Mouse (Mus musculus) MEL (cell line): Measurements from ENCODE around the gene Hrct1. TPM values are rescaled to one million over a fixed set of nuclear protein-coding genes. Genes with fewer than 3 reads are reported as not detected.

Experiments used
- DNase-seq: peaks from one replicate; pipeline ENCODE4 v3.0.0; 2011; ENCODE audit warnings: low read depth, low spot score
- H3K27ac ChIP-seq: 2 replicates; pipeline ENCODE4 v1.5.1; 2012; ENCODE audit warnings: low read depth, mild to moderate bottlenecking, control low read depth, low read length, moderate library complexity; ENCODE audit not compliant: control insufficient read depth
- H3K27me3 ChIP-seq, 2 experiments: fragments of 150-350 bp in 1 of 2; sonication (generic) in 1 of 2; 2 replicates each; pipeline ENCODE4 v1.6.1; 2012; ENCODE audit warnings: low read length in 2 of 2, mild to moderate bottlenecking in 2 of 2, improper control_type of control experiment in 1 of 2, moderate library complexity in 1 of 2; ENCODE audit not compliant: insufficient read depth in 2 of 2, control insufficient read depth in 1 of 2
- H3K36me3 ChIP-seq, 2 experiments: 2 replicates each; pipeline ENCODE4 v1.6.1; 2012 to 2014; ENCODE audit warnings: low read length in 2 of 2, improper control_type of control experiment in 1 of 2, inconsistent platforms in 1 of 2, mild to moderate bottlenecking in 1 of 2; ENCODE audit not compliant: insufficient read depth in 2 of 2, control insufficient read depth in 1 of 2
- H3K4me1 ChIP-seq, 2 experiments: fragments of 150-350 bp in 1 of 2; sonication (generic) in 1 of 2; 2 replicates each; pipeline ENCODE4 v1.6.1; 2012; ENCODE audit warnings: low read length in 2 of 2, improper control_type of control experiment in 1 of 2, mild to moderate bottlenecking in 1 of 2; ENCODE audit not compliant: insufficient read depth in 2 of 2, control insufficient read depth in 1 of 2
- H3K4me3 ChIP-seq, 2 experiments: fragments of 150-350 bp in 1 of 2; sonication (generic) in 1 of 2; 2 replicates each; pipeline ENCODE4 v1.5.1; 2012; ENCODE audit warnings: low read depth in 2 of 2, low read length in 2 of 2, mild to moderate bottlenecking in 2 of 2, moderate library complexity in 2 of 2, control low read depth in 1 of 2, improper control_type of control experiment in 1 of 2; ENCODE audit not compliant: control insufficient read depth in 1 of 2, insufficient read depth in 1 of 2
- H3K79me2 ChIP-seq: 2 replicates; pipeline ENCODE4 v1.6.1; 2012; ENCODE audit warnings: mild to moderate bottlenecking, low read length, moderate library complexity; ENCODE audit not compliant: control insufficient read depth, poor library complexity, insufficient read depth
- H3K9ac ChIP-seq: 2 replicates; pipeline ENCODE4 v1.6.1; 2012; ENCODE audit warnings: low read depth, mild to moderate bottlenecking, control low read depth, low read length, moderate library complexity; ENCODE audit not compliant: control insufficient read depth, poor library complexity, severe bottlenecking
- H3K9me3 ChIP-seq: fragments of 150-350 bp; sonication (generic); replicated peaks from 2 replicates; pipeline ENCODE4 v1.6.1; 2012; ENCODE audit warnings: mild to moderate bottlenecking, low read length, improper control_type of control experiment, moderate library complexity; ENCODE audit not compliant: insufficient read depth
- CHD1 ChIP-seq: IDR thresholded peaks from 2 replicates; pipeline ENCODE4 v1.6.1; 2012; ENCODE audit warnings: low read depth, mild to moderate bottlenecking, inconsistent platforms, low read length, improper control_type of control experiment
- CTCF ChIP-seq, 3 experiments: IDR thresholded peaks in 2 of 3; conservative IDR thresholded peaks in 1 of 3; 2 replicates each; pipeline ENCODE4 v1.5.1; 2011 to 2012; ENCODE audit warnings: low read length in 3 of 3, low read depth in 2 of 3, mild to moderate bottlenecking in 2 of 3, improper control_type of control experiment in 1 of 3, inconsistent platforms in 1 of 3, mixed read lengths in 1 of 3, moderate library complexity in 1 of 3; ENCODE audit not compliant: control insufficient read depth in 1 of 3, insufficient read depth in 1 of 3, poor library complexity in 1 of 3, severe bottlenecking in 1 of 3
- ELF1 ChIP-seq: IDR thresholded peaks from 2 replicates; pipeline ENCODE4 v1.6.1; 2014; ENCODE audit warnings: low read depth, mild to moderate bottlenecking, inconsistent platforms, low read length, improper control_type of control experiment, moderate library complexity
- ETS1 ChIP-seq: IDR thresholded peaks from 2 replicates; pipeline ENCODE4 v1.6.1; 2012; ENCODE audit warnings: low read depth, mild to moderate bottlenecking, inconsistent platforms, low read length, improper control_type of control experiment, moderate library complexity
- KAT2A ChIP-seq: conservative IDR thresholded peaks from 2 replicates; pipeline ENCODE4 v1.6.1; 2012; ENCODE audit warnings: low read depth, low read length, improper control_type of control experiment, inconsistent platforms
- MAFK ChIP-seq: IDR thresholded peaks from 2 replicates; pipeline ENCODE4 v1.6.1; 2011; ENCODE audit warnings: low read depth, mild to moderate bottlenecking, low read length, improper control_type of control experiment, borderline replicate concordance
- MAX ChIP-seq: IDR thresholded peaks from 2 replicates; pipeline ENCODE4 v1.6.1; 2011; ENCODE audit warnings: low read length, improper control_type of control experiment
- MEF2A ChIP-seq: IDR thresholded peaks from 2 replicates; pipeline ENCODE4 v1.6.1; 2014; ENCODE audit warnings: low read depth, mild to moderate bottlenecking, inconsistent platforms, low read length, improper control_type of control experiment; ENCODE audit not compliant: poor library complexity, insufficient replicate concordance, severe bottlenecking; ENCODE audit errors: extremely low read depth
- NRF1 ChIP-seq: IDR thresholded peaks from 2 replicates; pipeline ENCODE4 v1.6.1; 2014; ENCODE audit warnings: low read depth, mild to moderate bottlenecking, inconsistent platforms, low read length, improper control_type of control experiment, moderate library complexity; ENCODE audit not compliant: poor library complexity, insufficient read depth, severe bottlenecking
- SMC3 ChIP-seq: IDR thresholded peaks from 2 replicates; pipeline ENCODE4 v1.6.1; 2011; ENCODE audit warnings: low read depth, low read length, improper control_type of control experiment
- TAL1 ChIP-seq: IDR thresholded peaks from 2 replicates; pipeline ENCODE4 v1.6.1; 2012; ENCODE audit warnings: mild to moderate bottlenecking, inconsistent platforms, low read length, moderate library complexity, mixed read lengths
- TBP ChIP-seq: IDR thresholded peaks from 2 replicates; pipeline ENCODE4 v1.8.0; 2011; ENCODE audit warnings: low read depth, low read length, improper control_type of control experiment
- ZKSCAN1 ChIP-seq: IDR thresholded peaks from 2 replicates; pipeline ENCODE4 v1.6.1; 2012; ENCODE audit warnings: low read depth, mild to moderate bottlenecking, inconsistent platforms, low read length, improper control_type of control experiment, moderate library complexity
- ZMIZ1 ChIP-seq: IDR thresholded peaks from 2 replicates; pipeline ENCODE4 v1.6.1; 2012; ENCODE audit warnings: low read depth, mild to moderate bottlenecking, inconsistent platforms, low read length, improper control_type of control experiment, moderate library complexity
- ZNF384 ChIP-seq: IDR thresholded peaks from 2 replicates; pipeline ENCODE4 v1.6.1; 2012; ENCODE audit warnings: low read depth, mild to moderate bottlenecking, inconsistent platforms, low read length, improper control_type of control experiment
- polyA plus RNA-seq, 2 experiments: library from polyadenylated mRNA; stranded (reverse) in 1 of 2; unstranded in 1 of 2; fragments of >175 nt in 1 of 2; fragments of >200 nt in 1 of 2; gene quantifications; 2 replicates each; pipeline versions ENCODE4 v1.2.1 to v1.2.4; 2012; ENCODE audit warnings: low replicate concordance in 2 of 2, low read depth in 1 of 2; ENCODE audit not compliant: insufficient read length in 2 of 2, insufficient read depth in 1 of 2, missing spikeins in 1 of 2
- total RNA-seq: library from RNA; depleted of rRNA; stranded (reverse); fragments of 300-350 nt; gene quantifications from 2 replicates; pipeline ENCODE4 v1.2.3, GENCODE M21; 2012

Hrct1 gene
- total and polyA plus RNA-seq, 3 experiments, result not detected

DNA sequence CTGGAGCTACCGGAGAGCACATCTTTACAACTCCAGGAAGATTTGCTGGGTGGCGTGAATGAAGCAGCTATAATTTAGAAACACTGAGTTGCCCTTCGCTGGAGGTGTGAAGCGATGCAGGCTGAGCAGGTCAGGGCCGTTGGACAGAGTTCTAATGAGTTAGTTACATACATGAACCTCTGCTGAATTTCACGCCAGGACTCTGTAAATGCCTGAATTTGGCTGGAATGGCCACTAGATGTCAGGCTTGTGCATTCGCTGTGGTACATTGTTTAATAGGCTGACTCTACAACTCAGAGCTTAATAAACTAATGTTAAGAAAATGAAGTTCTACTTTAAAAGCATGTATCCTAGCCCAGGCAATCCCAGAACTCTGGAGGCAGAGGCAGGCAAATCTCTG lies 36.4 kb downstream of the Hrct1 start (continued):
- TF ChIP-seq ELF1 (no peak), CTCF (IDR thresholded peaks at IDR 0.05 in 2 of 3, conservative IDR thresholded peaks at IDR 0.05 in 1 of 3; ENCODE audit: control insufficient read depth in 1 of 3, insufficient read depth in 1 of 3, low read depth in 2 of 3, low read length in 3 of 3, poor library complexity in 1 of 3, severe bottlenecking in 1 of 3) (peak; percentile 67 to 69 (median 68)), NRF1 (no peak), TBP (no peak), ZMIZ1 (no peak), ZNF384 (no peak), MEF2A (no peak), KAT2A (no peak), ETS1 (no peak), CHD1 (no peak), MAFK (no peak)

DNA sequence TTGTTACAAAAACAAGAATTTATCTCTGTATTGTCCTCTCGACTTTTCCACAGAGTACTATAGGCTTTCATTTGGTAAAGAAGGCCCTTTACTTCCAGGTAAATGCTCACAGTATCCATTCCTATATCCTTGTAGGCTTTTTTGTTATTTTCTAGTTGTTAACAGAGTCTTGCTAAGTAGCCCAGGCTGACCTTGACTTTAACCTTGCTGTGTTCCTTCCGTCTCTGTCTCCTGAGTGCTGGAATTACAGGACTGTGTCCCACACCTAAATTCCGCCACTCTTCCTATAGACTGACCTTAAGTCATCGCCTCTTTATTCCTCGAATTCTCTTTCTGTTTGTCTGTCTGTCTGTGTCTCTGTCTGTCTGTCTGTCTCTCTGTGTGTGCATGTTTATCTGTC lies 41.4 kb downstream of the Hrct1 start:
- Histone ChIP-seq H3K36me3 (no peaks in the 10 kb centered on the region), H3K27me3 (peaks cover 0 to 1% of the 10 kb centered on the region in 2 experiments; a peak in 2 of 4 replicates), H3K79me2 (no peaks in the 10 kb centered on the region), H3K27ac (no peak overlapping the region), H3K4me1 (no peaks in the 10 kb centered on the region), H3K9me3 (no peaks in the 10 kb centered on the region), H3K9ac (no peak overlapping the region), H3K4me3 (no peak overlapping the region)
- no peak for DNase-seq
- no peak for TF ChIP-seq MAX
- TF ChIP-seq ZNF384, result no peak
- no peak for TF ChIP-seq TAL1
- TF ChIP-seq SMC3, result no peak

DNA sequence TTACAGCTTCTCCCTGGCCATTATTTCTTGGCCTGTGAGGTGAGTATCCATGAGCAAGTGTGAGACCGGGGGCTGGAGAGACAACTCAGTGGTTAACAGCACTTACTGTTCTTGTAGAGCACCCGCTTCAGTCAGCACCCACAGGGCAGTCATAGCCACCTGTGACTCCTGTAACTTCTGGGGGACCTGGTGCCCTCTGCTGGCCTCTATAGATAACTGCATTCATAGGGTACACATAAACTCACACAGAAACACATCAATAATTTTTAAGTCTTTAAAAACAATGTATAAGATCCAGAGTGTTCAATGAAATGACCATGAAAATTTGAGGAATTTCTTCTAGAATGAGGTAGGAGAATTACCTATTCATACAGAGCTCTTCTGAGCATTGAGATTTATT lies 42.4 kb downstream of the Hrct1 start:
- H3K4me1 ChIP-seq, result no peaks in the 10 kb centered on the region
- no peaks in the 10 kb centered on the region for H3K79me2 ChIP-seq
- H3K27me3 ChIP-seq, result peaks cover 0 to 7% of the 10 kb centered on the region in 2 experiments; a peak in 3 of 4 replicates
- DNase-seq, result no peak
- TF ChIP-seq CTCF (IDR thresholded peaks at IDR 0.05 in 2 of 3, conservative IDR thresholded peaks at IDR 0.05 in 1 of 3; ENCODE audit: control insufficient read depth in 1 of 3, insufficient read depth in 1 of 3, low read depth in 2 of 3, low read length in 3 of 3, poor library complexity in 1 of 3, severe bottlenecking in 1 of 3), result peak; percentile 20 to 21 (median 21); a peak in 1 of 6 replicates
- TF ChIP-seq ZKSCAN1, result no peak
- no peak overlapping the region for H3K4me3 ChIP-seq
- no peak overlapping the region for H3K27ac ChIP-seq
- no peak overlapping the region for H3K9ac ChIP-seq
- H3K9me3 ChIP-seq, result no peaks in the 10 kb centered on the region
- H3K36me3 ChIP-seq, result no peaks in the 10 kb centered on the region
